Mouse (Mus musculus) hindbrain, embryonic 16.5 days (tissue): Measurements from ENCODE around the gene Gpr155. TPM values are rescaled to one million over a fixed set of nuclear protein-coding genes. Genes with fewer than 3 reads are reported as not detected.

Experiments
- ATAC-seq: fragments of 200-750 bp; cut with Nextera tagmentation; 2 replicates; pipeline ENCODE4 v1.8.0; 2017; ENCODE audit warnings: moderate TSS enrichment, moderate library complexity
- H3K27ac ChIP-seq: fragments of 300-500 bp; sonication (generic); 2 replicates; pipeline ENCODE4 v1.5.1; 2014; ENCODE audit warnings: low read depth, mild to moderate bottlenecking, control low read depth, low read length, moderate library complexity
- H3K27me3 ChIP-seq: fragments of 300-500 bp; sonication (generic); replicated peaks from 2 replicates; pipeline ENCODE4 v1.6.1; 2014; ENCODE audit warnings: low read length; ENCODE audit not compliant: control insufficient read depth, insufficient read depth
- H3K36me3 ChIP-seq: fragments of 300-500 bp; sonication (generic); 2 replicates; pipeline ENCODE4 v1.6.1; 2014; ENCODE audit warnings: mild to moderate bottlenecking, low read length, moderate library complexity, mixed read lengths; ENCODE audit not compliant: control insufficient read depth, insufficient read depth
- H3K4me1 ChIP-seq: fragments of 300-500 bp; sonication (generic); 2 replicates; pipeline ENCODE4 v1.6.1; 2014; ENCODE audit warnings: low read depth, low read length; ENCODE audit not compliant: control insufficient read depth, insufficient read depth
- H3K4me2 ChIP-seq: fragments of 300-500 bp; sonication (generic); 2 replicates; pipeline ENCODE4 v1.6.1; 2014; ENCODE audit warnings: mild to moderate bottlenecking, low read length, control low read depth, moderate library complexity
- H3K4me3 ChIP-seq: fragments of 300-500 bp; sonication (generic); 2 replicates; pipeline ENCODE4 v1.5.1; 2014; ENCODE audit warnings: mild to moderate bottlenecking, low read length, control low read depth, moderate library complexity
- H3K9ac ChIP-seq: fragments of 300-500 bp; sonication (generic); 2 replicates; pipeline ENCODE4 v1.6.1; 2014; ENCODE audit warnings: low read depth, mild to moderate bottlenecking, control low read depth, low read length, moderate library complexity
- H3K9me3 ChIP-seq: fragments of 300-500 bp; sonication (generic); 2 replicates; pipeline ENCODE4 v1.6.1; 2014; ENCODE audit warnings: mild to moderate bottlenecking, low read length, moderate library complexity; ENCODE audit not compliant: control insufficient read depth
- WGBS: fragments of 180-500 bp; shearing (Covaris S2); extraction: QIAGEN DNeasy Blood & Tissue Kit; methylation state at CpG from one replicate; pipeline ENCODE4 v1.1.7; 2014; 5-methylcytosine and 5-hydroxymethylcytosine counted together
- polyA plus RNA-seq: library from polyadenylated mRNA; unstranded; fragments of >200 nt; fragmentation: Nextera tagmentation; extraction: Ambion mirVana; gene quantifications from 2 replicates; pipeline ENCODE4 v1.2.1, GENCODE M21; 2015

Gene Gpr155
- 12.8 and 14.6 TPM in 2 replicates for polyA plus RNA-seq

DNA sequence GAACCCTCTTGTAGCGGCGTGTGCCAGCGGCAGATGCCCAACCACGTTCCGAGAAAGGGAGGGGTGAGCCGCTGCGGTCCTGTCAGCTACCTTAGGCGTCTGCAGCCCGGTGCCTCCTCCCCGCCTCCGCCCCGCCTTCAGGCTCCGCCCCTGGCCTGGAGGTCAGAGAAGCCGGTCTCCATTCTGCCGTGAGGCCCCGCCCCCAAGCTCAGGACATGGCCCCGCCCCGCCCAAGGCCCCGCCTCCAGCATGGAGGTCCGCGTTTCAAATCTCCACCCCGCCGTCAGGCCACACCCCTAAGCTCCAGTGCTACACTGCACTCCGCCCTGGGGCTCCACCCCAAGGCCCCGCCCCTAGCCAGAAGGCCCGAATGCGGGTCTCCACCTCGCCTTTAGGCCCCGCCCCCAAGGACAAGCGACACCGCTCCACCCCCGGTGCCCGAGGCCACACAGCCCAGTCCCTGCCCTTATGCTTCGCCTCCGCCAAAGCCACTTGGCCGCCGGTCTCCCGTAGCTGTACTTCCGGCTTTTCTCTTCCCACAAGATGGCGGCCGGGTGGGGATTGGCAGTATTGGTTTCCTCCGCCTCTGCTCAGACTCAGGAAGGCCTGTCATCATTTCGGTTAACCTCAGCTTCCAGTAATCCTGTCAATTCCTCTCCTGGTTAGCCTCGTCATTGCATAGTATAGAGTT lies at the start of gene Gpr155:
TSS of gene Gpr155 (minus strand) at position 217 of the 691 bp plus-strand sequence.
- peak within 1 kb of the TSS; percentile 84 for H3K4me3 ChIP-seq
- peaks cover 6% of the 10 kb centered on the region; the same call in 1 of the 2 replicates for H3K4me1 ChIP-seq
- peak within 1 kb of the TSS; percentile 95 for H3K4me2 ChIP-seq
- no peaks in the 10 kb centered on the region for H3K9me3 ChIP-seq
- H3K27me3 ChIP-seq: no peaks in the 10 kb centered on the region
- H3K36me3 ChIP-seq: no peaks in the 10 kb centered on the region
- peak; percentile 99 for ATAC-seq
- peak within 1 kb of the TSS; percentile 81 for H3K9ac ChIP-seq
- WGBS: 1% methylated on average over 35 of the region's 44 CpGs
- peak within 1 kb of the TSS; percentile 79 for H3K27ac ChIP-seq

DNA sequence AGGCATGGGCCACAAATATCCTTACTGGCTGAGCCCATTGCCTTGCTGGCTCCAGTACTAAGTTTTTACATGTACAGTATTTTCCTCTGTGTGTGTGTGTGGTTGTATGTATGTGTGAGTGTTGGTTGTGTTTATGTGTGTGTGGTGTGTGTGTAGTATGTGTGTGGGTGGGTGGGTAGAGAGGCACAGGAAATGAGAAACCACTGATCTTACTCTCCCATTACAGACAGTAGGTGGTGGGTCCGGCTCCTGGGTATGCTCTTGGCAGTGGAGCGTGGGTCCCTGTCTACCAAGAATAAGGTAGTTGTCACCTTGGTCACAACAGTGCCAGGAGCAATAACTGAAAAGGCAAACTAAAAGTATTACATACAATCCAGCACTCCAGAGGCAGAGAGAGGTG lies 49.5 kb upstream of the Gpr155 start:
- H3K4me3 ChIP-seq: no peak overlapping the region
- no peaks in the 10 kb centered on the region for H3K27me3 ChIP-seq
- H3K9ac ChIP-seq: no peak overlapping the region
- no peaks in the 10 kb centered on the region for H3K4me1 ChIP-seq
- no peak overlapping the region for H3K27ac ChIP-seq
- no peak overlapping the region for H3K4me2 ChIP-seq
- 94% methylated on average over 2 of the region's 2 CpGs for WGBS
- H3K9me3 ChIP-seq: no peaks in the 10 kb centered on the region
- no peaks in the 10 kb centered on the region for H3K36me3 ChIP-seq
- no peak for ATAC-seq

DNA sequence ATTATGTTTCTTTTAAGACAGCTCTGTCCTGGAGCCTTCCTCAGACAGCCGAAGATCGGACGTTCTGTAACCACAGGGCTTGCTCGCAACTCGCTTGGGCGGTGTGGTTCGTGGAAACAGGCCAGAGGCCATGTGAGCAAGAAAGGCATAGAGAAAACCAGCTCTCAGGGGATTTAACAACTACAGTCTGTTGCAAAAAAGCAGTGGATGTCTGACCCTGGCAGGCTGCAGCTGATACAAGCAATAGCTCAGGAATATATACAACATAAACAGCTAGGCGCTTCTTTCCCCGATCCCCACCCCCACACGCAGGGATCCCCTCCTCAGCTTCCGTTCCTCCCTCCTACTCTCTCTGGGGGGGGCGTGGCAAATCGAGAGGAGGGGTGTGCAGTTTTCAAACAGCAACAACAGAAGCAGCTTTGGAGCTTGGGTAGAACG lies 45.6 kb upstream of the Gpr155 start:
- Histone ChIP-seq H3K27ac (no peak overlapping the region), H3K9me3 (no peaks in the 10 kb centered on the region), H3K4me1 (no peaks in the 10 kb centered on the region), H3K9ac (peak overlapping the region; percentile 19), H3K4me2 (peak overlapping the region; percentile 41), H3K4me3 (peak overlapping the region; percentile 7; the same call in 1 of the 2 replicates), H3K27me3 (no peaks in the 10 kb centered on the region), H3K36me3 (no peaks in the 10 kb centered on the region)
- WGBS: 36% methylated on average over 14 of the region's 14 CpGs
- peak; percentile 61 for ATAC-seq

DNA sequence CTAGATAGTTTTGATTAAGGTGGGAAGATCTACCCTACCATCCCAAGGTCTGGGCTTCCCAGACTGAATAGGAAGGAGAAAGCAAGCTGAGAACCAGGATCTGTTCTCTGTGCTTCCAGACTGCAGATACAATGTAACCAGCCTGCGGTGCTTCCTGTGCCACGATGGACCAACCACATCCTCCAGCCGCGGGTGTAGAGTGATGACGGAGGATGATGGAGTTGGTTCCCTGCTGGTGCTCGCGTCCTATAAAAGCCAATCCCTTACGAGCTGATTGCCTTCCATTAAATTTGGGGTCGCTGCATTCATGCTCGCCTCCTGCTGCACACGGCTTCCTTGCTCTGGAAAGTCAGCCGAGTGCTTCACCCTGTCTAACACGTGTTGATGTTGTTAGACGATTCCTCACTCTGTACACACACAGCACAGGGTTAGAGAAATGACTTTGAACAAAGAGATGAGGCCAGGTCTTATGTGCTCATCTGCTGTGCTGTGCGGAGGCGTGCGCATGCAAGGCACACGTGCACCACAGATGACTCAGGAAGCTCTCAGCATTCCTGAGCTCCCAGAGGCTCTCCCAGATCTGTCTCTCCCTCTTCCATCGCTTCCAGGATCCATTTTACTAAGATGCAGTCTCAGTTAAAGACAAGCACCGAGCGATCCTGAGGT lies 42.6 kb upstream of the Gpr155 start:
- ATAC-seq: no peak
- Histone ChIP-seq H3K27ac (no peak overlapping the region), H3K36me3 (no peaks in the 10 kb centered on the region), H3K9ac (no peak overlapping the region), H3K4me2 (no peak overlapping the region), H3K4me1 (no peaks in the 10 kb centered on the region), H3K4me3 (no peak overlapping the region), H3K27me3 (no peaks in the 10 kb centered on the region), H3K9me3 (no peaks in the 10 kb centered on the region)
- WGBS: 55% methylated on average over 21 of the region's 21 CpGs

DNA sequence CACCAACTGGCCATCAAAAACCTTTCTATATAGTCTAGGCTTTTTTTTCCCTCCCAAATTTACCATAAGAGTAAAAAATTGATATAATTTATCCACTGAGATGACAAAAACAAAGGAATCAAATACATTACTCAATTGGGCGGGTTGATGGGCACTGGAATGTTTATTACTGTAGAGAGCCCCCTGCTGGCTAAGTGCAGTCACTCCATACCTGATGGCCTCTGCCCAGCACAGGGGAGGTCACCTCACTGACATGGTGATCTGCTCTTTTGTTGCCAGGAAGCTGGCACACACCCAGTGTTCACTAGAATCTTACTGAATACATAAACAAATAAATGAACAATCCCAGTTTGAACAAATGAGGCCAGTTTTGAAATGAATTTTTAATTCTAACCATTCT lies 40.9 kb upstream of the Gpr155 start:
- Histone ChIP-seq H3K4me3 (no peak overlapping the region), H3K4me1 (no peaks in the 10 kb centered on the region), H3K9me3 (no peaks in the 10 kb centered on the region), H3K27me3 (no peaks in the 10 kb centered on the region), H3K27ac (no peak overlapping the region), H3K4me2 (no peak overlapping the region), H3K9ac (no peak overlapping the region), H3K36me3 (no peaks in the 10 kb centered on the region)
- ATAC-seq: no peak
- WGBS: 34% methylated on average over 1 of the region's 1 CpGs

DNA sequence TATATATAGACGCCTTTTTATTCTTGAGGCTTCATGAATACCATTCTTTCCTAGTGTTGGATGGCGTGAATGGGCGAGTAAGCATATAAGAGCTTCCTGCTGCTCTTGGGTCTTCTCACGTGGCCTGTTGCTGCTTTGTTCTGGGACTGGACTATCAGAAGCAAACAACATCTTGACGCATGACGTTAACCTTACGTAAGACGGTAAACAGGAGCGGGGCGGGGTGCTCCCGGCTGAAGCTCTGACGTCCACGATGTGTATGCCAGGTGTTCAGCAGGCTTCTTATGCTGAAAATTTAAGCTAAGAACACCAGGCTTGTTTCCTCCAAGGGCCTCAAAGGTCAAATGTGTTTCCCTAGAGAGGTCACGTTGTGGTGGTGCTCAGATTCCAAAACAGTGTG lies 39.5 kb upstream of the Gpr155 start:
- Histone ChIP-seq H3K4me2 (no peak overlapping the region), H3K9me3 (no peaks in the 10 kb centered on the region), H3K4me3 (no peak overlapping the region), H3K4me1 (no peaks in the 10 kb centered on the region), H3K27me3 (no peaks in the 10 kb centered on the region), H3K36me3 (no peaks in the 10 kb centered on the region), H3K27ac (no peak overlapping the region), H3K9ac (no peak overlapping the region)
- WGBS: 90% methylated on average over 14 of the region's 14 CpGs
- no peak for ATAC-seq

DNA sequence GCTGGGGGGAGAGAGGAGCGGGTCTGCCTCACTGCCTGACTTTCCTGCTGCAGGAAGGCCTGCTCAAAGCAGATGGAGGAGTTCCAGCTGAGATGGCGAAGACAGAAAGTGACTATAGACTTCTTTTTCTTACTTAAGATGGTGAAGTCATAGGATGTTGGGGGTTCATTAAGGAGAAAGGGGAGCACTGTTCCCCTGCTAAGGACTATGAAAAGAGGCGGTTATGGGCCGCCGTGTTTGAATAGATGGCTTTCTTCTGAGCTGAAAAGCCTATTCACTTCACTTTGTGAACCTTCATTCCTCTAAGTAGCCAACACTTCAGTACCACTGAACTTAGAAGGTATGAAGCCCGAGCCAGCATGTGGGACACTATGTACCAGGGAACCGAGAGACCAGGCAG lies 33.4 kb upstream of the Gpr155 start:
- no peaks in the 10 kb centered on the region for H3K4me1 ChIP-seq

DNA sequence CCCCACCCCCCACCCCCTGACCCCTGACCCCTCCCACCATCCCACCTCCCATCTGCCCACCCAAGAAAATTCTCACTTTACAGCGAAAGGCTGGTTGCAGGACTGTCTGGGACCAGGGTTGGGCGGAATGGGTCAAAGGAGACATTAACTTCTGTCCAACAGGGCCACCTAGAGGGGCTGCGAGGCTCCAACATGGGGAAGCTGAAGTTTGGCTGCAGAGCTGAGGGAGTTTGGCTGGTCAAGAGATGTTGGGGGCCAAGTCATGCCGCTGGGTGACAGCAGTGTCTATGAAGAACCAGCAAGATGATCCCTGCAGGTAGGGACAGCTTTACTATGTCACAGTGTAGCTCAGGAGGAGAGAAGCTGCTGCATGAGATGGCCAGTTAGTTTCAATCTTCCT lies 32.9 kb upstream of the Gpr155 start:
- no peak overlapping the region for H3K4me2 ChIP-seq
- 50% methylated on average over 4 of the region's 4 CpGs for WGBS
- no peaks in the 10 kb centered on the region for H3K27me3 ChIP-seq
- no peak overlapping the region for H3K27ac ChIP-seq
- no peak overlapping the region for H3K9ac ChIP-seq
- no peak for ATAC-seq
- H3K36me3 ChIP-seq: no peaks in the 10 kb centered on the region
- no peaks in the 10 kb centered on the region for H3K9me3 ChIP-seq
- no peaks in the 10 kb centered on the region for H3K4me1 ChIP-seq
- no peak overlapping the region for H3K4me3 ChIP-seq

More for the DNA sequence above, 33.4 kb upstream of the Gpr155 start:
- no peaks in the 10 kb centered on the region for H3K36me3 ChIP-seq
- H3K4me3 ChIP-seq: no peak overlapping the region
- H3K27me3 ChIP-seq: no peaks in the 10 kb centered on the region
- H3K9ac ChIP-seq: no peak overlapping the region
- no peak overlapping the region for H3K27ac ChIP-seq
- 31% methylated on average over 7 of the region's 7 CpGs for WGBS
- H3K4me2 ChIP-seq: no peak overlapping the region
- no peak for ATAC-seq
- H3K9me3 ChIP-seq: no peaks in the 10 kb centered on the region

- Histone ChIP-seq H3K9me3 (no peaks in the 10 kb centered on the region), H3K36me3 (no peaks in the 10 kb centered on the region), H3K4me1 (no peaks in the 10 kb centered on the region), H3K4me2 (no peak overlapping the region), H3K27me3 (no peaks in the 10 kb centered on the region), H3K4me3 (no peak overlapping the region), H3K9ac (no peak overlapping the region), H3K27ac (no peak overlapping the region)
- 68% methylated on average over 5 of the region's 5 CpGs for WGBS
- no peak for ATAC-seq
Observed at GRCm38 (mm10) chr2:73415892-73416291, 29.5 kb upstream of the Gpr155 start.
